Mouse (Mus musculus) urinary bladder, postnatal 10 days (tissue): ENCODE results near the gene 1700057G04Rik.
"Not testable (repeated sequence)": the region's sequence is repeated elsewhere in the genome, so short reads cannot be mapped to it uniquely, and the experiment has no call there.

ENCODE experiments used
- DNase-seq: peaks from one replicate; pipeline ENCODE4 v3.0.0; 2022; ENCODE audit warnings: low spot score

1700057G04Rik gene

GRCm38 (mm10) chr9:92305075-92305474 is 4.1 kb upstream of the 1700057G04Rik start:
- DNase-seq, result no peak

DNA sequence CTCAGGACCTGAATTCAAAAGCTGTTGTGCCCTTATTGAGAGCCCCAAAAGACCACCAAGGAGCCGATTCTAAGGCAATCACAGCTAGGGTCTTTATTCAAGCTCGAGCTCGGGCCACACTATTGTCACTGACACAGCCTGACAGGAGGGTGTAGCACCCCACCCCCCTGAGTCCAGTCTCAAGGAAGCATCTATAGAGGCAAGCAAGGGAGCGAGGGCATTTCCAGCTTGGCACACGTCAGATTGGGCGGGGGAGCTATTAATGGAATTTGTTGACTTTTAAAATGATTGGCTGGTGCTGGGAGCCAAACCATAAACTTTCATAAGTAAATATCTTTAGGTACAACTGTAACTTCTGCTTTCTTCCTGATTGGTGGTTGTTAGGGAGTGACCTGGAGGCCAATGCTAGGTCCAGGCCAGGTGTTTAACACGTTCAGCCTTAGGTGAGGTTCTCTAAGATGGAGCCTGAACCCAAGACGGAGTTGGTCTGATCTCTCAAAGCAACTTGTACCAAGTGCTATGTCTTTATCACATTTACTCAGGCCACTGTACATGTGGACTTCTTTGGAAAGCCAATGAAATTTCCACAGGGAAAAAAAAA is 3.5 kb upstream of the 1700057G04Rik start:
- DNase-seq, result no peak

DNA sequence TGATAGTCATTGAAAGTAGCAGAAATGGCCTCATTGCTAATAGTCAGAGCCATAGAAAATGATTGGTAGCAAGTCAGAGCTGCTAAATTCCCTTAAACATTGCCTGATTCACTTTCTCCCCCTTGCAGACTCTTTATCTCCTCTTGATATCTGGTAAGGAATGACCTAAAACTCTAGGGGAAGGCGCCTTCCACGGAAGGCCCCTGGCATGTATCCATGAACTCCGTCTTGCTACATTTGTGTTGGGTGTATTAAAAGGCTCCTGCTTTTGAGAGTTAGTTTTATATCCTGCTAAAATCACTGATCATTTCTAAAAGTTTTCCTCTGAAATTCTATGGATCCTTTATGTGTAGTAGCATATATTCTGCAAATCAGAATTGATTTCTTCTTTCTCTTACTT is 7.6 kb downstream of the 1700057G04Rik start:
- no peak for DNase-seq

DNA sequence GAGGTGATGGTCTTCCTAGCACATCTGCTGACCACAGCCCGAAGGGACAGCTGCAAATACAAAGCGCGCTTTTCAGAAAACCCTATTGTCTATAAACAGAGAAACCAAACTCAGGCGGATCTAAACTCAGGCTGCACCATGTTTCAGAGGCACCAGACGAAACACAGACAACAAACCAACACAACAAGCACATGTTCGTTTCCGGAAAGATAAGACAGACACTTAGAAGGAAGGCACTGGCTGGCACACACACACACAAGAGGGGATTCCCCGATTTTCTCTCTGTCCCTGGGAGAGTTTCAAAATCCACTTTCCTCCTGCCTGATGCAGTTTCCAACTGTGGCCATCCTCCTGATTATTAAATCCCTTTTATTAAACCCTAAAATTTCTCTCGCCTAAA is 16.8 kb downstream of the 1700057G04Rik start:
- not testable (repeated sequence) for DNase-seq

DNA sequence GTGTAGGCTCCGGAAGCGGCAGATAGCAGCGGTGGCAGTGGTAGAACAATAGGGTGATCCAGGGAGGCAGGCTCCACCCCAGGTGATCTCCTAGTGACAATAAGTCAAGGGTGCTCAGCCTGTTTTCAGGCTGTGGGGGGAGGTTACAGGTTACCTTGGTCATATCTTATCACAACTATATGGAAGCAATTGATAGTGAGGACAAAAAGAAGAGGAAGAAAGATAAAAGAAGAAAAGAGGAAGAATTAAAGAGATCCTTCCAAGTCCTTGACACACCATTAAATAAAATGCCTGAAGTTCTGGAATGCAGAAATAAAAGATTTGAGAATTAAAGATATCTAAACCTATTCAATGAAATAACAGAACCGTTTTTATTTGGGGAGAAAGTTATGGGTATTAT is 17.6 kb downstream of the 1700057G04Rik start:
- no peak for DNase-seq

DNA sequence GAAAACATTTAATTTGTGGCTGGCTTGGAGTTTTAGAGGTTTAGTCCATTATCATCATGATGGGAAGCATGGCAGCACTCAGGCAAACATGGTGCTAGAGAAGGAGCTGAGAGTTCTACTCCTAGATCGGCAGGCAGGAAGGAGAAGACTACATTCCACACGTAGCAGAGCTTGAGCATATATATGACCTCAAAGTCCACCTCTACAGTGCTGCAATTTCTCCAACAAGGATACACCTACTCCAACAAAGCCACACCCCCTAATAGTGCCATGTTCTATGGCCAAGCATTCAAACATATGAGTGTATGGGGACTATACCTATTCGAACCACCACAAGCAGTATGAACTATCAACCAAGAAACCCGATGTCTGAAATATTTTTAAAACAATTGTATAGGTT is 22.2 kb downstream of the 1700057G04Rik start:
- DNase-seq, result no peak

GRCm38 (mm10) chr9:92334845-92335244 is 25.7 kb downstream of the 1700057G04Rik start:
- DNase-seq, result no peak

GRCm38 (mm10) chr9:92335277-92335818 is 26.2 kb downstream of the 1700057G04Rik start:
- DNase-seq, result no peak

DNA sequence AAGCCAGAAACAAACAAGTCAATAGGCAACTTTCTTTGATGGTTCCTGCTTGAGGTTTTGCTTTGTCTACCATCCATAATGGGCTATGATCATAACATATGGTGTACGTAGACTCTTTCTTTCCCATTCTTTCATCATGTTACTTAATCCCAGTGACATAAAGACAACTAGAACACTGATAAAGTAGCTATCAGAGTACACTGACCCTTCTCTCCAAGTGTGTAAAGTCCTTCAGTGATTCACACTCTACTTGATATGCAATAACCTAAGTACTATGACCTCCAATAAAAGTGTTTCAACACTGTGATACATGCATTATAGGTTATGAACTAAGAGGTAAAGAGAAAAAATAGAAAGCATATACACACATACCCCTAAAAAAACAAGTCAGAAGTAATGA is 27.9 kb downstream of the 1700057G04Rik start:
- DNase-seq, result no peak

DNA sequence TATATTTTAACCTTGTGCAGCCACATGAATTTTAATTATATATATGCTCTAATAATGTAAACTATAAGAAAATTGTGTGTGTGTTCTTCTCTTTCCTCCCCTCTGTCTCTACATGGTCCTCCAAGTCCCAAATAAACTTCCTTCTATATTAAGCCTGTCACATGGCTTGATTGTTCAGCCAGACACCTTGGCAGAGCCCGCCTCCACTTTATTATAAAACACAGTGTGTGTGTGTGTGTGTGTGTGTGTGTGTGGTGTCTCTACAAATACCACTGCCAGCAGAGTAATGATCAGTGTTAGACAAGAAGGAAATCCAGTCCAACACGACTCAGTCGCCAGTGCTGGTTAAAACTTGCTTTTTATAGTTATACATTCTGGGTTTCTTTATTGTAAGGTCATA is 28.5 kb downstream of the 1700057G04Rik start:
- DNase-seq, result no peak

DNA sequence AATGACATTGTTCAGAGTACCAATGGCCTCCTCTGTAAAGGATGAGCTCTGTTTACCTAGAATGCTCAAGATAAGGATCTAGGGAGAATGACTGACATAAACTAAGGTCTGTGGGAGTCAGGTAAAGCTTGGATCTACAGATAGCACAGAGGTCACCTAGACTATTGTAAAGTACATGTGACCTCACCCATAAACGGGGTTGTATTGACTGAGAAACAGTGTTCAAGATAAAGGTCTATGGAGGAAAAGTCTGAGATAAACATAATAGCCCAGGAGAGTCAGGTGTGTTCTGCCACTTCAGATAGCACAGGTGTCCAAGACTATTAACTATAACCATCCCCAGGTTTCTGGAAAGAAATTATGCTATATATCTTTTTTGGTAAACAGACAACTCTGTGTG is 29.8 kb downstream of the 1700057G04Rik start:
- DNase-seq, result no peak

DNA sequence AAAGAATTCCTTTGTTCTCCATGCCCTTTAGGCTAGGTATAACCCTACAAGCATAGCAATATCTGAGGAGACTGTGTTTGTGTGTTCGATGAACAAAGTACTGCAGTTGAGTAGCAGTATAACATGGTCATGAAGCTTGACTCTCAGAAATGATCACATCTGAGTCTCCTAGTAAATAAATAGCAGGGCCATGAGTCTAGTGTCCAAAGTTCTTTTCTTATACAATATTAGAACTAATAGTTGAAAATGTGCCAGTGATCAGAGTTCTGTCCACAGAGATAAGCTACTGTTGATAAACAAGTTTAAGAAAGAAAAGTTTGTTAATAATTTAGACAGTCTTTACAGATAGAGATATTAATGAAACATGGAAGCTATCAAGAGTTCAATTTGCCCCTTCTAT is 42.7 kb downstream of the 1700057G04Rik start:
- DNase-seq, result no peak

- no peak for DNase-seq
Observed at GRCm38 (mm10) chr9:92353306-92353705, 44.1 kb downstream of the 1700057G04Rik start.

GRCm38 (mm10) chr9:92360691-92361310 is 51.6 kb downstream of the 1700057G04Rik start:
- DNase-seq, result no peak

DNA sequence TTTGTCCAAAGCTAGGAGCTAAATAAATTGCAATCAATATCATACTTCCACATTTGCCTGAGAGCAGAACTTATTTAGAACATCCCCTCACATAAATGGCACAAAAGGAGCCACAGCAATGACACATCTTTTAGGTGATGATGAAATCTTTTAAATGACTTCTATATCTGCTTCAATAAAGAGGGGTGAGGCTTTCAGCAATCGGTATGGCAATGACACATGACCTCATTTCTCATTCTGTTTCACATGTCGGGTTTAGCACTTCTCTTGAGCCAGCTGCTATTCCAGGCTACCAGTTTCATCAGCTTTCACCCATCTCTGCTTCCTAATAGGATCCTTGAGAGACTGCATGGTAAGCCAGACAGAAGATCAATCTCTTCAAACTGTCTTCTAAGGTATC is 54.3 kb downstream of the 1700057G04Rik start:
- DNase-seq, result no peak

DNA sequence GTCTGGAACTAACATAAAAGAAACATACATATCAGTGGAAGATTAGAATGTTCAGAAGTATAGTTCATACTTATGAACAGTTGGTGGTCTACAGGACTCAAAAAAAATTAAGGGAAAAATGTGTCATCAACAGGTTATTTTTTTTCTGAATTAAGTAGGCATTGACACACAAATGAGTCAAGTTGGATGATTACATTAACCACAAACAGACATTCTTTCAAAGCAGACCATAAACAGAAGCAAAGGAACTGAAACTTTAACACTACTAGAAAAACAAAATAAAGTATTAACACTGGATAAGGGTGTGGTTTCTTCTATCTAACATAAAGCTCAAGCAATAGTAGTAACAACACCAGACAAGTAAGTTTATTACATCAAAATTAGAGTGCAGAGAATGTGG is 59.7 kb downstream of the 1700057G04Rik start:
- no peak for DNase-seq

DNA sequence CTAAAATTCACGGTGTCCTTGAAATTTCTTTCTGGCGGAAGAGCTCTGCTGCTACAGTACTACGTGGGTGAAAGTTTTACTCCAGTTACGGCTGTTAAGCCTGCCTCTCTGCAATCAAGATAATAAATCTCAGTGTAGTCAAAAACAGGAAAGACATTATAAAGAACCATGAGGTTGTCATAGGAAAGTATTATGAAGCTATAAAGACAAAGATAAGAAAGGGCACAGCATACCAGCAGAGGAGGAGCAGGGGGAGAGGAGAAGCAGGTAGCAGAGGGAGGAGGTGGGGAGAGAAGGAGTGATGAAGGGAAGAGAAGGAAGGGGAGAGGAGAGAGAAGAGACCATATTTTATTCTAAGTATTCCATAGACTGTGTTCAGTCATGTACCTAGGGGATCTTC is 64.7 kb downstream of the 1700057G04Rik start:
- no peak for DNase-seq

- no peak for DNase-seq
Observed at GRCm38 (mm10) chr9:92374705-92375199, 65.6 kb downstream of the 1700057G04Rik start.

DNA sequence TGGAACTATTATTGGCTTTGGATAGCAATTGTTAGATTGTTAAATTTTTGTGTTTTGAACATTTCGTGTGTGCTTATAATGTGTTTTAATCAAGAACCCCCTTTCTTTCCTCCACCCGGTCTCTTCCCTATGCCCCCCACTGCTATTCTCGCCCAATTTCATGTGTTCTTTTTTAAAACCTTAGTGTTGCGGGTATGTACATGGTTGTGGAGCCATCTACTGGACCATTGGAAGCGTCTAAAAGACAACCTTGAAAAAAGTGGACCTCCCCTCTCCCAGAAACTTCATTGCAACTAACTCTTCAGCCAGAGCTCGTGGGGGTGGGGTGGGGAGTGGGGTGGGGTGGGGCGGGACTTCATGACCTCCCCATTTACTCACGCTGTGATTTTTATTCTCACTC is 66.2 kb downstream of the 1700057G04Rik start:
- DNase-seq, result no peak

GRCm38 (mm10) chr9:92377967-92378366 is 68.8 kb downstream of the 1700057G04Rik start:
- no peak for DNase-seq

DNA sequence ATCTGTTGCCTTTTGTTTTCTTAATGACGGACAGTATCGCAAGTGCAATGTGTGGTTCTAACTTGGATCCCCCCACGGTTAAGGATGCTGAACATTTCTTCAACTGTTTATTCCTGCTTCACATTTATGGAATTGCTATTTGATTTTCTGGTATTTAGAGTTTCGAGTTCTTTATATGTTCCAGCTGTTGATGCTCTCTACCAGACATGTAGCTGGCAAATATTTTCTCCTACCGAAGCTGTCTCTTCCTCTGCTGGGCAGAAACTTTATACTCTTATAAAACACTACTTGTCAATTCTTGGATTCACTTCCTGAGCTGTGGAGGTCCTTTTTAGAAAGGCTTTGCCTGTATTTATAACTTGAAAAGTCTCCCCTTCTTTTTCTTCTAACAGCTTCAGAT is 70.1 kb downstream of the 1700057G04Rik start:
- no peak for DNase-seq

- no peak for DNase-seq
Observed at GRCm38 (mm10) chr9:92383415-92383814, 74.2 kb downstream of the 1700057G04Rik start.

GRCm38 (mm10) chr9:92384401-92384800 is 75.2 kb downstream of the 1700057G04Rik start:
- DNase-seq, result no peak

DNA sequence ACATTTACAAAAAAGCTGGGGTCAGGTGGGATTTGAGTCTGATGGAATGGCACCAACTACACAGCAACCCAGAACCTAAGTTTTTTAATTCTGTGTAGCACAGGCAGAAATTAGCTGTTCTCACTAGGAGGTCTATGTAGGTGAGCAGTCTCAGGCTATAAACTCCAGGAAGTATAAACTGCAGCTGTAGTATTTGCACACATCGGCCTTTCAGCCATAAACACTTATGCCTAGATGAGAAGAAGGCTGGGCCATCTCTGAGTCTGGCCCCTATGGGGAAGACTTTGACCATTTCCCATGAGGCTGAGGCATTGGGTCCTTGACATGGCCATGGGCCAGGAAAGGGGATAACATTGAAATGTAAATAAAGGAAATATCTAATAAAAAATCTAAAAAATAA is 76.7 kb downstream of the 1700057G04Rik start:
- no peak for DNase-seq
